Mouse (Mus musculus) C2C12 (cell line): Measurements from ENCODE around the gene Hlcs. TPM values are rescaled to one million over a fixed set of nuclear protein-coding genes. Genes with fewer than 3 reads are reported as not detected.

ENCODE experiments used
- H3K27me3 ChIP-seq: one replicate; pipeline ENCODE4 v1.6.1; 2011; ENCODE audit not compliant: control insufficient read depth, insufficient read depth, insufficient read length
- H3K36me3 ChIP-seq: one replicate; pipeline ENCODE4 v1.6.1; 2011; ENCODE audit not compliant: control insufficient read depth, insufficient read depth
- H3K4me3 ChIP-seq: one replicate; pipeline ENCODE4 v1.5.1; 2011; ENCODE audit warnings: mild to moderate bottlenecking, control low read depth; ENCODE audit not compliant: poor library complexity, insufficient read depth, severe bottlenecking
- H3K79me2 ChIP-seq: one replicate; pipeline ENCODE4 v1.6.1; 2011; ENCODE audit not compliant: control insufficient read depth, insufficient read depth
- H3K79me3 ChIP-seq: one replicate; pipeline ENCODE4 v1.6.1; 2011; ENCODE audit warnings: low read depth, control low read depth
- H3ac ChIP-seq: one replicate; pipeline ENCODE3; 2011; ENCODE audit warnings: low read depth; ENCODE audit not compliant: control insufficient read depth, insufficient read length
- CEBPB ChIP-seq: IDR thresholded peaks from one replicate; pipeline ENCODE4 v1.6.1; 2011; ENCODE audit warnings: low read depth, mild to moderate bottlenecking, control low read depth, moderate library complexity
- CTCF ChIP-seq: IDR thresholded peaks from one replicate; pipeline ENCODE4 v1.5.1; 2011; ENCODE audit not compliant: control insufficient read depth, insufficient read depth, insufficient read length
- FOSL1 ChIP-seq: IDR thresholded peaks from one replicate; pipeline ENCODE4 v1.8.0; 2011; ENCODE audit warnings: mild to moderate bottlenecking, low read length; ENCODE audit not compliant: poor library complexity, insufficient read depth, severe bottlenecking
- MAX ChIP-seq: IDR thresholded peaks from one replicate; pipeline ENCODE4 v1.6.1; 2011; ENCODE audit warnings: mild to moderate bottlenecking, control low read depth
- MYOD1 ChIP-seq: IDR thresholded peaks from one replicate; pipeline ENCODE4 v1.6.1; 2011; ENCODE audit warnings: low read depth; ENCODE audit not compliant: control insufficient read depth, insufficient read length
- MYOG ChIP-seq: IDR thresholded peaks from one replicate; pipeline ENCODE4 v1.6.1; 2011; ENCODE audit not compliant: control insufficient read depth, insufficient read length; ENCODE audit errors: extremely low read depth
- USF1 ChIP-seq: IDR thresholded peaks from one replicate; pipeline ENCODE4 v1.6.1; 2011; ENCODE audit warnings: low read depth, mild to moderate bottlenecking, control low read depth, moderate library complexity
- polyA plus RNA-seq: library from polyadenylated mRNA; unstranded; fragments of >200 nt; fragmentation: generic; extraction: Trizol; gene quantifications from one replicate; pipeline ENCODE4 v1.2.1, GENCODE M21; 2012; ENCODE audit warnings: missing spikeins

The Hlcs gene
- polyA plus RNA-seq, 1 experiment: 1.7 TPM

DNA sequence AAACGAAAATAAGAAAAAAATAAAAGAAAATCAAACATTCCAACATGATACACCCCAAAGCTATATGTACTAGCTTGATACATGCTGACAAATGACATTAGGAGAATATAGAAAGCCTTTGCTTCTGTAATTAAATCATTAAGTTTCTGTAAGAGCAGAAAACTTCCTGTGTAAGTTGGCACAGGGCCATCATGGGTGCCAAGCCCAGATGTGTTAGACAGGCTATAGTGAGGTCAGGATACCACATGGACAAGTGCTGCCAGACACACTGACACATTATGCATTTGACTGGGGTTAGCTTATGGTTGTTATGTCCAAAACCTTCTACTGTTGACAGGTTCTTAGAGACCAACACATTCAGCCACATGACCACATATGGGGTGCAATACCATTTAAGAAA, 1.8 kb upstream of the Hlcs start:
- H3K79me2 ChIP-seq: no peaks in the 10 kb centered on the region
- no peaks in the 10 kb centered on the region for H3K36me3 ChIP-seq
- H3K27me3 ChIP-seq: no peaks in the 10 kb centered on the region
- no peaks in the 10 kb centered on the region for H3K79me3 ChIP-seq
- no peak overlapping the region for H3K4me3 ChIP-seq
- TF ChIP-seq CEBPB (no peak), MYOG (no peak), USF1 (no peak), CTCF (no peak), FOSL1 (no peak), MAX (no peak), MYOD1 (no peak)
- H3ac ChIP-seq: no peak overlapping the region

- H3K27me3 ChIP-seq: no peaks in the 10 kb centered on the region
- H3K36me3 ChIP-seq: no peaks in the 10 kb centered on the region
- TF ChIP-seq MAX (no peak), USF1 (no peak), CEBPB (no peak), MYOD1 (no peak), CTCF (no peak), FOSL1 (no peak), MYOG (no peak)
- no peak overlapping the region for H3K4me3 ChIP-seq
- H3ac ChIP-seq: no peak overlapping the region
- no peaks in the 10 kb centered on the region for H3K79me3 ChIP-seq
- H3K79me2 ChIP-seq: no peaks in the 10 kb centered on the region
These were observed 1.3 kb upstream of the Hlcs start for GRCm38 (mm10) chr16:94314626-94315025.

- peak overlapping the region; percentile 25 for H3ac ChIP-seq
- TF ChIP-seq MYOD1 (no peak), CTCF (no peak), USF1 (peak; percentile 35)
- H3K4me3 ChIP-seq: peak overlapping the region; percentile 48
- H3K79me2 ChIP-seq: no peaks in the 10 kb centered on the region
- H3K27me3 ChIP-seq: no peaks in the 10 kb centered on the region
- H3K79me3 ChIP-seq: no peaks in the 10 kb centered on the region
- no peaks in the 10 kb centered on the region for H3K36me3 ChIP-seq
These were observed 625 bp downstream of the Hlcs start for GRCm38 (mm10) chr16:94312663-94313228.

DNA sequence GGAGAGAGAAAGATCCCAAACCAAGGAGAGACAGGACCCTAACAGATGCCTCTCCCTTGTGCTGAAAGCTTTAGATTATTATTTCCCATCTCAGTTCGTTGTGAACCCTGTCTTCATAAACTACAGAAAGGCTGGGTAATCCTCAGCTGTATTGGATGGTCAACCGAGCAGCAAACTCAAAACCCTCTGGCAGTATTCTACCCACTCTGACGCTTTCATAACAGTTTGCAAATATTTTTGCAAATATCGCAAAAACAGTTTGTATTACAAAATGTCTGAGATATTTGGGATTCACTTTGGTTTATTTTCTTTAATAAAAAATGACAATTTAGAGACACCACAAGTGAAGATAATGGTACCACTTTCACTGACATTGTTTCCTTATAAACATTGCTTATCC, 1.4 kb downstream of the Hlcs start:
- no peaks in the 10 kb centered on the region for H3K79me2 ChIP-seq
- H3ac ChIP-seq: no peak overlapping the region
- no peaks in the 10 kb centered on the region for H3K79me3 ChIP-seq
- no peaks in the 10 kb centered on the region for H3K36me3 ChIP-seq
- peak overlapping the region; percentile 48 for H3K4me3 ChIP-seq
- TF ChIP-seq MYOD1 (no peak), USF1 (no peak), CTCF (no peak), MYOG (no peak), MAX (no peak), CEBPB (no peak), FOSL1 (no peak)
- no peaks in the 10 kb centered on the region for H3K27me3 ChIP-seq

DNA sequence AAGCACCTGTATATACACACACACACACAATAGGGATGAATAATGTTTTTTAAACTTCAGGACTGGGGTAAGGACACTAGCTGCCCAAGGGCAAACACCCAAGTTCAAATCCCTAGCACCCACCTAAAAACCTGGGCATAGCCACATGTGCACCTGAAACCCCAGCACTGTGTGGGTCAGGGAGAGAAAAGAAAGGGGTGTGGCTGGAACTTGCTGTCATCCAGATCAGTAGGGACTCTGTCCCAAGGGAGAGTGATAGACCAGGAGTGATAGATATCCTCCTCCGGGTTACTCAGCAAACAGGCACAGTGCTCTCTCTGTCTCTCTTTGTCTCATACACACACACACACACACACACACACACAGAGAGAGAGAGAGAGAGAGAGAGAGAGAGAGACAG, 2.0 kb downstream of the Hlcs start:
- H3K36me3 ChIP-seq: no peaks in the 10 kb centered on the region
- no peak for TF ChIP-seq USF1
- TF ChIP-seq MAX: no peak
- TF ChIP-seq CEBPB: no peak
- no peak for TF ChIP-seq CTCF
- no peaks in the 10 kb centered on the region for H3K79me2 ChIP-seq
- peak overlapping the region; percentile 3 for H3ac ChIP-seq
- no peaks in the 10 kb centered on the region for H3K27me3 ChIP-seq
- H3K79me3 ChIP-seq: no peaks in the 10 kb centered on the region
- no peak overlapping the region for H3K4me3 ChIP-seq

DNA sequence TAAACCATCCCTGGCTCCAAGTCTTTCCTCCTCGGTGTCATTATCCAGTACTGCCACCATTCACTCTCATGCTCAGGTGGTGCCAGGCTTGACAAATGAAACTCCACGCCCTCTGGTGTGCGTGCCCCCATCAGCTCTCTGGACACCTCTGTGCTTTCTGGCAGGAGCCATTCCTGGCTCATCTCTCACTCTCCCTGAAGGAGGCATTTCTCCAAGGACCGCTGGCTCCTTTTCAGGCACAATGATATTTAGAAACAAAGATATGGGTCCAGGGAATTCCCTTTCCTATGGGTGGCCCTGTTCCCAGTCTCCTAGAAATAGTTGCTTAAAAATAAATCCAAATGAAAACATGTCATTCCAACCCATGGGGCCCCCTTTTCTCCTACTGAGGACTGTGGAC, 4.3 kb downstream of the Hlcs start:
- H3K36me3 ChIP-seq: no peaks in the 10 kb centered on the region
- H3K27me3 ChIP-seq: no peaks in the 10 kb centered on the region
- no peak overlapping the region for H3ac ChIP-seq
- H3K79me2 ChIP-seq: no peaks in the 10 kb centered on the region
- H3K79me3 ChIP-seq: no peaks in the 10 kb centered on the region
- no peak for TF ChIP-seq USF1
- no peak for TF ChIP-seq CEBPB
- no peak for TF ChIP-seq FOSL1
- no peak for TF ChIP-seq MAX
- TF ChIP-seq CTCF: no peak
- no peak for TF ChIP-seq MYOG
- TF ChIP-seq MYOD1: no peak
- H3K4me3 ChIP-seq: no peak overlapping the region
